ENCODE assay signal across 7 mouse cellular contexts in the genomic region with DNA sequence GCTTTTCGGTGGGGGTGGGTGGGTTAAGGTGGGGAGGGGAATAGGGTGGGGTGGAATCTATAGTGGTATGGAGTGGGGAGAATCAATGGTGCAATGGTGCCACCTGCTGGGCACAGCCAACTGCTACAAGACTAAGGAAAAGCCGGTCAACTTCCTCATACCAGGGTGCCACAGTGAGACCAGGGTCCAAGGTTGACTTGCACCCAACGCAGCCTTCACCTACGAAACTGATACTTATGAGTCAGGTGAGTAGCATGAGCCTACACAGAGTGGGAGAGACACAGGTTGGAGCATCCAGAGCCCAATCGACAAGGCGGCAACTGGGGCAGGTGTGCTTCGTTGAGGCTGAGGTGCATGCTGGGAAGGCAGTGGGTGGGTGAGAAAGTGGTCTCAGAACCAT. TPM values are rescaled to one million over a fixed set of nuclear protein-coding genes. Genes with fewer than 3 reads are reported as not detected.
DNase-seq lines count a peak whose midpoint lies in the region; ATAC-seq and TF ChIP-seq lines count a peak whose summit lies in the region.

No protein-coding gene starts in this region.

- peak overlapping the region; percentile 41 for H3K4me2 ChIP-seq in hindbrain, postnatal 0 days (ENCODE audit: low read depth, low read length)

- no peak overlapping the region for H3K4me3 ChIP-seq in hindbrain, postnatal 0 days (ENCODE audit: low read length)
- peak overlapping the region; percentile 14; the same call in 1 of the 2 replicates for H3K4me3 ChIP-seq in left cerebral cortex, adult 2 months
- peak overlapping the region; percentile 89 for H3K4me3 ChIP-seq in megakaryocyte, embryonic 14.5 days (replicated peaks)

- H3K9me3 ChIP-seq in hindbrain, postnatal 0 days (ENCODE audit: low read length): no peaks in the 10 kb centered on the region
- no peaks in the 10 kb centered on the region for H3K9me3 ChIP-seq in megakaryocyte, embryonic 14.5 days

- H3K27ac ChIP-seq in hindbrain, postnatal 0 days: no peak overlapping the region
- H3K27ac ChIP-seq in left cerebral cortex, adult 2 months: no peak overlapping the region

- H3K36me3 ChIP-seq in hindbrain, postnatal 0 days (ENCODE audit: insufficient read depth, low read length): no peaks in the 10 kb centered on the region
- peaks cover 38% of the 10 kb centered on the region for H3K36me3 ChIP-seq in megakaryocyte, embryonic 14.5 days (replicated peaks; ENCODE audit: low read length)

- 9% methylated on average over 7 of the region's 7 CpGs for WGBS in hindbrain, postnatal 0 days

- peak; percentile 84 for TF ChIP-seq CTCF in hindbrain, postnatal 0 days (IDR thresholded peaks at IDR 0.05; ENCODE audit: low read depth)
- peak; percentile 83 for TF ChIP-seq CTCF in left cerebral cortex, adult 2 months (IDR thresholded peaks at IDR 0.05)

- peak; percentile 78 for ATAC-seq in hindbrain, postnatal 0 days

- DNase-seq in T-cell, adult 2 months (ENCODE audit: low spot score): peak; percentile 64
- DNase-seq in cerebellum, adult 9-11 months: peak; percentile 72
- peak; percentile 57 to 70 for DNase-seq in frontal cortex, postnatal 25 days (ENCODE audit: low spot score in 2 of 2)
- peak; percentile 82 for DNase-seq in hindbrain, postnatal 0 days (ENCODE audit: low spot score)
- DNase-seq in left cerebral cortex, adult 2 months (ENCODE audit: extremely low spot score in 1 of 2, low spot score in 2 of 2): peak; percentile 66 to 77
- peak; percentile 67 for DNase-seq in right cerebral cortex, postnatal 25 days

- H3K4me1 ChIP-seq in hindbrain, postnatal 0 days (ENCODE audit: insufficient read depth, low read length): no peaks in the 10 kb centered on the region
- H3K4me1 ChIP-seq in megakaryocyte, embryonic 14.5 days: peaks cover 64% of the 10 kb centered on the region

- intact Hi-C loops in left cerebral cortex, adult 2 months (cut with DNase I): loop anchor here (1.0 to 2.0 kb wide), 3 partner anchors 17 to 376 kb away; no protein-coding TSS in a partner anchor

- no peak overlapping the region for H3K9ac ChIP-seq in hindbrain, postnatal 0 days (replicated peaks; ENCODE audit: low read length)

- no peaks in the 10 kb centered on the region for H3K27me3 ChIP-seq in hindbrain, postnatal 0 days (ENCODE audit: insufficient read depth, low read length)
- peaks cover 33% of the 10 kb centered on the region for H3K27me3 ChIP-seq in megakaryocyte, embryonic 14.5 days (replicated peaks)

RNA-seq across cellular contexts. Expression of gene Myo7a, which starts 1.0 kb away (rescaled TPM):
- 42.1 and 50.8 TPM in 2 replicates for total RNA-seq in hindbrain, postnatal 0 days (2014; rRNA removed)
- polyA plus RNA-seq in hindbrain, postnatal 0 days (2015; fragmentation: Nextera tagmentation; extraction: Ambion mirVana): 10.7 and 11.9 TPM in 2 replicates
- 10 to 100 TPM; 12.7 to 15.1 TPM for total RNA-seq in left cerebral cortex, adult 2 months (2021)
- 37.5 and 149 TPM in 2 replicates for polyA plus RNA-seq in megakaryocyte, embryonic 14.5 days (2012; ENCODE audit: insufficient read depth, low replicate concordance)

RNA-seq across cellular contexts. Expression of gene Omp, which starts 25.0 kb away (rescaled TPM):
- total RNA-seq in hindbrain, postnatal 0 days (2014; rRNA removed): 0.07 and 0.47 TPM in 2 replicates
- polyA plus RNA-seq in hindbrain, postnatal 0 days (2015; fragmentation: Nextera tagmentation; extraction: Ambion mirVana): 0.48 and 0.49 TPM in 2 replicates
- total RNA-seq in left cerebral cortex, adult 2 months (2021): under 1 TPM; 0.77 to 0.89 TPM
- polyA plus RNA-seq in megakaryocyte, embryonic 14.5 days (2012; ENCODE audit: insufficient read depth, low replicate concordance): 0.29 TPM in 1 of 2 replicates, not detected in the other

RNA-seq across cellular contexts. Expression of gene Capn5, which starts 57.7 kb away (rescaled TPM):
- 48.5 and 59.0 TPM in 2 replicates for total RNA-seq in hindbrain, postnatal 0 days (2014; rRNA removed)
- 20.2 and 23.0 TPM in 2 replicates for polyA plus RNA-seq in hindbrain, postnatal 0 days (2015; fragmentation: Nextera tagmentation; extraction: Ambion mirVana)
- 10 to 100 TPM; 30.8 to 36.1 TPM for total RNA-seq in left cerebral cortex, adult 2 months (2021)
- polyA plus RNA-seq in megakaryocyte, embryonic 14.5 days (2012; ENCODE audit: insufficient read depth, low replicate concordance): 38.7 and 73.9 TPM in 2 replicates
